Mouse (Mus musculus): ENCODE results near the gene Rps6ka5. TPM values are rescaled to one million over a fixed set of nuclear protein-coding genes. Genes with fewer than 3 reads are reported as not detected.
A peak's percentile ranks its signal among the peaks of the same experiment; 100 is the strongest.

Rps6ka5 gene
- 3.0 and 3.6 TPM in 2 replicates for polyA plus RNA-seq (2015; fragmentation: Nextera tagmentation; extraction: Ambion mirVana)

- no peak for ATAC-seq (ENCODE audit: insufficient read depth, low FRiP score)
- Histone ChIP-seq H3K27ac (ENCODE audit: low read length) (no peak within 1 kb of the TSS), H3K4me3 (replicated peaks; ENCODE audit: low read length) (no peak within 1 kb of the TSS), H3K4me2 (ENCODE audit: low read depth, low read length) (peak within 1 kb of the TSS; percentile 68), H3K9me3 (replicated peaks; ENCODE audit: control insufficient read depth, low read length) (no peaks in the 10 kb centered on the region), H3K27me3 (ENCODE audit: control insufficient read depth, insufficient read depth, low read length) (no peaks in the 10 kb centered on the region), H3K4me1 (ENCODE audit: control insufficient read depth, insufficient read depth, low read length) (peaks cover 7% of the 10 kb centered on the region; the same call in 1 of the 2 replicates), H3K9ac (ENCODE audit: low read length) (no peak within 1 kb of the TSS), H3K36me3 (ENCODE audit: control insufficient read depth, insufficient read depth, low read length) (no peaks in the 10 kb centered on the region)
- WGBS, result 93% methylated on average over 4 of the region's 4 CpGs
Observed at GRCm38 (mm10) chr12:100726651-100727050, at the start of gene Rps6ka5. Gene Rps6ka5 (minus strand): TSS chr12:100726983.

- H3K9me3 ChIP-seq (replicated peaks; ENCODE audit: control insufficient read depth, low read length), result no peaks in the 10 kb centered on the region
- H3K4me1 ChIP-seq (ENCODE audit: control insufficient read depth, insufficient read depth, low read length), result peaks cover 13% of the 10 kb centered on the region
- no peaks in the 10 kb centered on the region for H3K36me3 ChIP-seq (ENCODE audit: control insufficient read depth, insufficient read depth, low read length)
- H3K27ac ChIP-seq (ENCODE audit: low read length), result no peak overlapping the region
- no peak for ATAC-seq (ENCODE audit: insufficient read depth, low FRiP score)
- H3K9ac ChIP-seq (ENCODE audit: low read length), result no peak overlapping the region
- H3K4me3 ChIP-seq (replicated peaks; ENCODE audit: low read length), result no peak overlapping the region
- no peak overlapping the region for H3K4me2 ChIP-seq (ENCODE audit: low read depth, low read length)
- no peaks in the 10 kb centered on the region for H3K27me3 ChIP-seq (ENCODE audit: control insufficient read depth, insufficient read depth, low read length)
- 60% methylated on average over 8 of the region's 8 CpGs for WGBS
Observed at GRCm38 (mm10) chr12:100775911-100776581, 49.3 kb upstream of the Rps6ka5 start.

GRCm38 (mm10) chr12:100775291-100775690 is 48.5 kb upstream of the Rps6ka5 start:
- H3K27me3 ChIP-seq (ENCODE audit: control insufficient read depth, insufficient read depth, low read length), result no peaks in the 10 kb centered on the region
- no peak overlapping the region for H3K9ac ChIP-seq (ENCODE audit: low read length)
- ATAC-seq (ENCODE audit: insufficient read depth, low FRiP score), result no peak
- H3K9me3 ChIP-seq (replicated peaks; ENCODE audit: control insufficient read depth, low read length), result no peaks in the 10 kb centered on the region
- no peaks in the 10 kb centered on the region for H3K36me3 ChIP-seq (ENCODE audit: control insufficient read depth, insufficient read depth, low read length)
- H3K4me1 ChIP-seq (ENCODE audit: control insufficient read depth, insufficient read depth, low read length), result peaks cover 13% of the 10 kb centered on the region
- no peak overlapping the region for H3K4me3 ChIP-seq (replicated peaks; ENCODE audit: low read length)
- H3K4me2 ChIP-seq (ENCODE audit: low read depth, low read length), result no peak overlapping the region
- no peak overlapping the region for H3K27ac ChIP-seq (ENCODE audit: low read length)

- WGBS, result 68% methylated on average over 7 of the region's 7 CpGs
- Histone ChIP-seq H3K9me3 (replicated peaks; ENCODE audit: control insufficient read depth, low read length) (no peaks in the 10 kb centered on the region), H3K4me3 (replicated peaks; ENCODE audit: low read length) (no peak overlapping the region), H3K36me3 (ENCODE audit: control insufficient read depth, insufficient read depth, low read length) (no peaks in the 10 kb centered on the region), H3K4me2 (ENCODE audit: low read depth, low read length) (no peak overlapping the region), H3K27me3 (ENCODE audit: control insufficient read depth, insufficient read depth, low read length) (no peaks in the 10 kb centered on the region), H3K4me1 (ENCODE audit: control insufficient read depth, insufficient read depth, low read length) (peaks cover 12% of the 10 kb centered on the region), H3K9ac (ENCODE audit: low read length) (no peak overlapping the region), H3K27ac (ENCODE audit: low read length) (no peak overlapping the region)
- ATAC-seq (ENCODE audit: insufficient read depth, low FRiP score), result no peak
Observed at GRCm38 (mm10) chr12:100774756-100775155, 48.0 kb upstream of the Rps6ka5 start.

GRCm38 (mm10) chr12:100772230-100772984 is 45.6 kb upstream of the Rps6ka5 start:
- no peak overlapping the region for H3K27ac ChIP-seq (ENCODE audit: low read length)
- no peaks in the 10 kb centered on the region for H3K36me3 ChIP-seq (ENCODE audit: control insufficient read depth, insufficient read depth, low read length)
- no peak overlapping the region for H3K4me3 ChIP-seq (replicated peaks; ENCODE audit: low read length)
- no peaks in the 10 kb centered on the region for H3K9me3 ChIP-seq (replicated peaks; ENCODE audit: control insufficient read depth, low read length)
- 26% methylated on average over 7 of the region's 7 CpGs for whole genome bisulfite sequencing
- ATAC-seq (ENCODE audit: insufficient read depth, low FRiP score), result no peak
- H3K4me2 ChIP-seq (ENCODE audit: low read depth, low read length), result no peak overlapping the region
- H3K4me1 ChIP-seq (ENCODE audit: control insufficient read depth, insufficient read depth, low read length), result no peaks in the 10 kb centered on the region
- no peaks in the 10 kb centered on the region for H3K27me3 ChIP-seq (ENCODE audit: control insufficient read depth, insufficient read depth, low read length)
- no peak overlapping the region for H3K9ac ChIP-seq (ENCODE audit: low read length)

GRCm38 (mm10) chr12:100770765-100771164 is 44.0 kb upstream of the Rps6ka5 start:
- ATAC-seq (ENCODE audit: insufficient read depth, low FRiP score), result no peak
- H3K4me2 ChIP-seq (ENCODE audit: low read depth, low read length), result no peak overlapping the region
- no peaks in the 10 kb centered on the region for H3K4me1 ChIP-seq (ENCODE audit: control insufficient read depth, insufficient read depth, low read length)
- no peaks in the 10 kb centered on the region for H3K36me3 ChIP-seq (ENCODE audit: control insufficient read depth, insufficient read depth, low read length)
- no peaks in the 10 kb centered on the region for H3K9me3 ChIP-seq (replicated peaks; ENCODE audit: control insufficient read depth, low read length)
- no peak overlapping the region for H3K4me3 ChIP-seq (replicated peaks; ENCODE audit: low read length)
- no peak overlapping the region for H3K27ac ChIP-seq (ENCODE audit: low read length)
- WGBS, result 71% methylated on average over 3 of the region's 3 CpGs
- no peaks in the 10 kb centered on the region for H3K27me3 ChIP-seq (ENCODE audit: control insufficient read depth, insufficient read depth, low read length)
- H3K9ac ChIP-seq (ENCODE audit: low read length), result no peak overlapping the region

- Histone ChIP-seq H3K27ac (ENCODE audit: low read length) (no peak overlapping the region), H3K9ac (ENCODE audit: low read length) (no peak overlapping the region), H3K4me3 (replicated peaks; ENCODE audit: low read length) (no peak overlapping the region), H3K4me2 (ENCODE audit: low read depth, low read length) (no peak overlapping the region), H3K4me1 (ENCODE audit: control insufficient read depth, insufficient read depth, low read length) (no peaks in the 10 kb centered on the region), H3K27me3 (ENCODE audit: control insufficient read depth, insufficient read depth, low read length) (no peaks in the 10 kb centered on the region), H3K36me3 (ENCODE audit: control insufficient read depth, insufficient read depth, low read length) (no peaks in the 10 kb centered on the region), H3K9me3 (replicated peaks; ENCODE audit: control insufficient read depth, low read length) (no peaks in the 10 kb centered on the region)
- no peak for ATAC-seq (ENCODE audit: insufficient read depth, low FRiP score)
- 85% methylated on average over 6 of the region's 6 CpGs for WGBS
Observed at GRCm38 (mm10) chr12:100769871-100770270, 43.1 kb upstream of the Rps6ka5 start.

GRCm38 (mm10) chr12:100764329-100765018 is 37.7 kb upstream of the Rps6ka5 start:
- Histone ChIP-seq H3K4me3 (replicated peaks; ENCODE audit: low read length) (no peak overlapping the region), H3K9ac (ENCODE audit: low read length) (no peak overlapping the region), H3K27me3 (ENCODE audit: control insufficient read depth, insufficient read depth, low read length) (no peaks in the 10 kb centered on the region), H3K9me3 (replicated peaks; ENCODE audit: control insufficient read depth, low read length) (no peaks in the 10 kb centered on the region), H3K36me3 (ENCODE audit: control insufficient read depth, insufficient read depth, low read length) (no peaks in the 10 kb centered on the region), H3K4me1 (ENCODE audit: control insufficient read depth, insufficient read depth, low read length) (no peaks in the 10 kb centered on the region), H3K27ac (ENCODE audit: low read length) (no peak overlapping the region), H3K4me2 (ENCODE audit: low read depth, low read length) (no peak overlapping the region)
- ATAC-seq (ENCODE audit: insufficient read depth, low FRiP score), result no peak
- WGBS, result 37% methylated on average over 13 of the region's 13 CpGs
